Mouse (Mus musculus) myocyte (in vitro differentiated cells): Measurements from ENCODE around the gene 4430402I18Rik.

Experiments used
- E2F4 ChIP-seq: IDR thresholded peaks from one replicate; pipeline ENCODE4 v1.6.1; 2011; ENCODE audit warnings: mild to moderate bottlenecking, control low read depth, moderate library complexity; ENCODE audit not compliant: insufficient read depth
- MAX ChIP-seq: IDR thresholded peaks from one replicate; pipeline ENCODE4 v1.6.1; 2011; ENCODE audit warnings: low read depth, mild to moderate bottlenecking, control low read depth
- MYOD1 ChIP-seq, 3 experiments: IDR thresholded peaks; one replicate each; pipeline ENCODE4 v1.6.1; 2011; ENCODE audit warnings: control low read depth in 2 of 3, low read depth in 2 of 3, mild to moderate bottlenecking in 2 of 3, moderate library complexity in 1 of 3; ENCODE audit not compliant: insufficient read length in 2 of 3, control insufficient read depth in 1 of 3
- TCF12 ChIP-seq: IDR thresholded peaks from one replicate; pipeline ENCODE4 v1.6.1; 2011; ENCODE audit warnings: mild to moderate bottlenecking, control low read depth; ENCODE audit not compliant: poor library complexity, insufficient read depth, severe bottlenecking

- no peak for TF ChIP-seq TCF12
- TF ChIP-seq MAX: no peak
- no peak for TF ChIP-seq E2F4
- TF ChIP-seq MYOD1 (IDR thresholded peaks at IDR 0.05; ENCODE audit: control insufficient read depth in 1 of 3, insufficient read length in 2 of 3, low read depth in 2 of 3): no peak
Measured at GRCm38 (mm10) chr19:28989515-28989914, 21.9 kb upstream of the 4430402I18Rik start.
